Mouse (Mus musculus): ENCODE measurements around the gene Slc2a9. TPM values are rescaled to one million over a fixed set of nuclear protein-coding genes. Genes with fewer than 3 reads are reported as not detected.

Slc2a9 gene
- 27.2 TPM for polyA plus RNA-seq (2014; fragmentation: Illumina TruSeq; extraction: RNeasy Lipid Tissue Mini Kit (QIAGEN cat#74804); ENCODE audit: low replicate concordance)

DNA sequence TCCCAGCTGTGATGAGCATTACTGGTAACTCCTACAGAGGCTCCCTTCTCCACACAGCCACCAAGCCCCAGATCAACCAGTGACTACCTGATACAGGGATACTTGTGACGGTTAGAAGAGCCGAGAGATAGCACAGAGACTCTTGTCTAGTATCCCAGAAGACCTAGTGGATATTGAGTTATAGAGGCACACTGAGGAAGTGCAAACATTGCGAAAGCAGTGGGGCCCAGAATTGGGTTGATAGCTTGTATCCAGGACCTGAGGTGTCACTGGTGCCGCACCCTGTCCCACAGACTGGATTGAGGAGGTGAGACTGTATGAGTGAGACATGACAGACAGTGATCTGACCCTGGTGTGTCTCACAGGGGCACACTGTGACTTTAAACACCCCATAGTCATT lies at the start of gene Slc2a9:
Gene Slc2a9, minus strand, starts transcription at position 152 of the 400 bp plus-strand sequence.

DNA sequence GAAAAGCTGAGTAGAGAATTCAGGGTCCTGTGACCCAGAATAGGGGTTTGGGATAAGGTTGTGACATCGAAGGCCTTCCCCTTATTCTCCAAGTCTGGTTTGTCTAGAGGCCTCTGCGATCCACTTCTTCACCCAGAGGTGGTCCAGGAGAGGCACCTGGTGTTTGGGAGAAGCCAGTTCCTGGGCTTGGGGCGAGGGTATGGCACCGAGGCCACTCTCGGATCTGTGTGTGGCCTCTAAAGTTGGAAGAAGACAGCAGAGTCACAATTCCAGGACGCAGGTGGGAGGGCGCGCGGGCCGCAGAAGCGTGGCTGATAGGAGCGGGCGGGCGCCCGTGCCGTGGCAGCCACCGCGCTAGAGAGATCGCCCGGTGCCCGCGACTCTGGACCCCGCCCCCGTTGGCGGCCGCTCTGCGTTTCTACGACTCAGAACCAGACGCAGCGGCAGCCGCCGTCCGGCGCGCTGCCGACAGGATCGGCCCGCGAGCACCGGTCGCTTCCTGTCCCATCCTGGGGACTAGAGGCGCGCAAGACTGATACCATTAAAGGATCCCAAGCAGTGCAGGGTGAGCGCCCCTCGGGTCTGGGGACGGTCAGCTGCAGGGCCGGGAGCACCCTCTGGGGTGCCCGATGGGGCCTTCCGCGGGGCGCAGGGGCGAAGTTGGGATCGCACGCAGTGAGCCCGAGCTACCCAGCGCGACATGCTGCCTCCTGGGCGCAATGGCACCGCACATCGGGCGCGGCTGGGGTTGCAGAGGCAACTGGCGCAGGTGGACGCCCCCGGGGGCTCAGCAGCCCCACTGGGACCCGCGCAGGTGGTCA lies 183.8 kb downstream of the Slc2a9 start, which contains the start of gene Drd5:
Gene Drd5, plus strand, starts transcription at position 402 of the 821 bp plus-strand sequence.

Other genes starting within 250 kb of the Slc2a9 start
- 56.5 TPM for gene Tmem128, start 243.0 kb downstream of the Slc2a9 start, polyA plus RNA-seq (2014; fragmentation: Illumina TruSeq; extraction: RNeasy Lipid Tissue Mini Kit (QIAGEN cat#74804); ENCODE audit: low replicate concordance)
- gene Otop1, start 227.2 kb downstream of the Slc2a9 start, polyA plus RNA-seq (2014; fragmentation: Illumina TruSeq; extraction: RNeasy Lipid Tissue Mini Kit (QIAGEN cat#74804); ENCODE audit: low replicate concordance) = not detected
- gene Drd5, start 183.8 kb downstream of the Slc2a9 start, polyA plus RNA-seq (2014; fragmentation: Illumina TruSeq; extraction: RNeasy Lipid Tissue Mini Kit (QIAGEN cat#74804); ENCODE audit: low replicate concordance) = not detected
- 80.5 TPM for gene Wdr1, start 60.1 kb upstream of the Slc2a9 start, polyA plus RNA-seq (2014; fragmentation: Illumina TruSeq; extraction: RNeasy Lipid Tissue Mini Kit (QIAGEN cat#74804); ENCODE audit: low replicate concordance)
- gene Zfp518b, start 181.7 kb upstream of the Slc2a9 start, polyA plus RNA-seq (2014; fragmentation: Illumina TruSeq; extraction: RNeasy Lipid Tissue Mini Kit (QIAGEN cat#74804); ENCODE audit: low replicate concordance) = 1.0 TPM

Measured in small intestine, adult 10 weeks (tissue).